Mouse (Mus musculus) gastrocnemius, adult 18-20 months (tissue): ENCODE measurements around the gene Plin3. TPM values are rescaled to one million over a fixed set of nuclear protein-coding genes. Genes with fewer than 3 reads are reported as not detected.

Experiments used
- DNase-seq: peaks from one replicate; pipeline ENCODE4 v3.0.0; 2021; ENCODE audit warnings: low spot score
- long read RNA-seq, 2 experiments: library from polyadenylated mRNA; stranded (forward); transcript quantifications; one replicate each; pipeline ENCODE4 v2.0.0; 2021
- total RNA-seq, 2 experiments: library from RNA; stranded (reverse); gene quantifications; 2 replicates each; pipeline ENCODE4 v1.2.3; 2021

Gene Plin3
- total RNA-seq = 10 to 100 TPM; 32.4 to 50.3 TPM
- long read RNA-seq, experiment 1, transcript Plin3-201 (8 exons, 3,645 nt) = major isoform, 20 of 28 reads
- long read RNA-seq, experiment 1, partial matches to known transcripts = 7 of 28 reads
- long read RNA-seq, experiment 1, other reads (novel, unspliced or antisense) = 1 of 28 reads
- long read RNA-seq, experiment 2, transcript Plin3-201 (8 exons, 3,645 nt) = major isoform, 11 of 24 reads
- long read RNA-seq, experiment 2, partial matches to known transcripts = 5 of 24 reads
- long read RNA-seq, experiment 2, other reads (novel, unspliced or antisense) = 8 of 24 reads

GRCm38 (mm10) chr17:56292531-56293222 lies at the start of gene Plin3:
Gene Plin3, minus strand, starts transcription at chr17:56292873.
- DNase-seq = peak; percentile 80

- no peak for DNase-seq
Observed at GRCm38 (mm10) chr17:56340717-56341116, 48.0 kb upstream of the Plin3 start.

- no peak for DNase-seq
Observed at GRCm38 (mm10) chr17:56338909-56339308, 46.2 kb upstream of the Plin3 start.

GRCm38 (mm10) chr17:56337791-56338190 lies 45.1 kb upstream of the Plin3 start:
- no peak for DNase-seq

GRCm38 (mm10) chr17:56337190-56337589 lies 44.5 kb upstream of the Plin3 start:
- DNase-seq = peak; percentile 66

GRCm38 (mm10) chr17:56332987-56333386 lies 40.3 kb upstream of the Plin3 start:
- no peak for DNase-seq

- DNase-seq = peak; percentile 62
Observed at GRCm38 (mm10) chr17:56331256-56331655, 38.6 kb upstream of the Plin3 start.

- no peak for DNase-seq
Observed at GRCm38 (mm10) chr17:56330345-56330744, 37.7 kb upstream of the Plin3 start.

GRCm38 (mm10) chr17:56329267-56329666 lies 36.6 kb upstream of the Plin3 start:
- no peak for DNase-seq

- DNase-seq = no peak
Observed at GRCm38 (mm10) chr17:56326153-56327147, 33.8 kb upstream of the Plin3 start.

GRCm38 (mm10) chr17:56325450-56326152 lies 32.9 kb upstream of the Plin3 start, which contains the start of gene Kdm4b:
Gene Kdm4b, plus strand, starts transcription at chr17:56326062.
- peak; percentile 99 for DNase-seq

- no peak for DNase-seq
Observed at GRCm38 (mm10) chr17:56324419-56324818, 31.7 kb upstream of the Plin3 start.

- DNase-seq = no peak
Observed at GRCm38 (mm10) chr17:56309191-56309945, 16.7 kb upstream of the Plin3 start.

GRCm38 (mm10) chr17:56308088-56308487 lies 15.4 kb upstream of the Plin3 start:
- no peak for DNase-seq

GRCm38 (mm10) chr17:56305826-56306225 lies 13.2 kb upstream of the Plin3 start:
- DNase-seq = no peak

- no peak for DNase-seq
Observed at GRCm38 (mm10) chr17:56305156-56305555, 12.5 kb upstream of the Plin3 start.

- no peak for DNase-seq
Observed at GRCm38 (mm10) chr17:56304718-56305117, 12.0 kb upstream of the Plin3 start.

- peak; percentile 95 for DNase-seq
Observed at GRCm38 (mm10) chr17:56303847-56304586, 11.3 kb upstream of the Plin3 start.

GRCm38 (mm10) chr17:56303160-56303846 lies 10.6 kb upstream of the Plin3 start, which contains the start of gene Uhrf1:
Gene Uhrf1, plus strand, starts transcription at chr17:56303321.
- peak; percentile 56 for DNase-seq
